10 mouse cellular contexts compared by ENCODE assay signal in genomic region chr5:131008507-131008906, GRCm38 (mm10).
A peak's percentile ranks its signal among the peaks of the same experiment; 100 is the strongest.
DNase-seq lines count a peak whose midpoint lies in the region; ATAC-seq and TF ChIP-seq lines count a peak whose summit lies in the region.
"Had no signal": no experiment of that assay in that cellular context is flagged by ENCODE, and none has a peak within 500 bp of the region (broad histone marks: within the 10 kb centered on the region; RNA-seq: fewer than 3 reads in every experiment).

No protein-coding gene starts in this region.

- no peak for ATAC-seq in kidney, postnatal 0 days (replicated peaks; ENCODE audit: low FRiP score, low read depth)
- no peak for ATAC-seq in kidney, embryonic 15.5 days (replicated peaks; ENCODE audit: low FRiP score)

- no peak overlapping the region for H3K4me3 ChIP-seq in kidney, postnatal 0 days (replicated peaks; ENCODE audit: low read depth, low read length)
- H3K4me3 ChIP-seq in kidney, embryonic 15.5 days (replicated peaks), result no peak overlapping the region
- H3K4me3 ChIP-seq: limb, embryonic 12.5 days had no signal

- no peak overlapping the region for H3K27ac ChIP-seq in kidney, postnatal 0 days
- no peak overlapping the region for H3K27ac ChIP-seq in kidney, embryonic 15.5 days
- H3K27ac ChIP-seq: hindbrain, embryonic 14.5 days; limb, embryonic 12.5 days had no signal

- H3K27me3 ChIP-seq in kidney, postnatal 0 days (ENCODE audit: insufficient read depth, low read length), result no peaks in the 10 kb centered on the region
- no peaks in the 10 kb centered on the region for H3K27me3 ChIP-seq in kidney, embryonic 15.5 days
- H3K27me3 ChIP-seq: limb, embryonic 12.5 days had no signal

- no peaks in the 10 kb centered on the region for H3K36me3 ChIP-seq in kidney, postnatal 0 days (ENCODE audit: insufficient read depth, low read length)
- H3K36me3 ChIP-seq in kidney, embryonic 15.5 days, result no peaks in the 10 kb centered on the region
- H3K36me3 ChIP-seq: limb, embryonic 12.5 days had no signal

- no peaks in the 10 kb centered on the region for H3K9me3 ChIP-seq in kidney, postnatal 0 days (replicated peaks; ENCODE audit: low read length)
- no peaks in the 10 kb centered on the region; the same call in 1 of the 2 replicates for H3K9me3 ChIP-seq in kidney, embryonic 15.5 days (replicated peaks)

- no peak overlapping the region for H3K4me2 ChIP-seq in kidney, postnatal 0 days (ENCODE audit: low read length)
- H3K4me2 ChIP-seq in kidney, embryonic 15.5 days, result no peak overlapping the region
- H3K4me2 ChIP-seq: hindbrain, embryonic 14.5 days; limb, embryonic 12.5 days had no signal

- TF ChIP-seq CTCF in kidney, postnatal 0 days (IDR thresholded peaks at IDR 0.05; ENCODE audit: low read depth), result no peak

- DNase-seq in kidney, postnatal 0 days (ENCODE audit: low spot score), result peak; percentile 18
- DNase-seq in urinary bladder, postnatal 36 days (ENCODE audit: low spot score in 2 of 2), result peak; percentile 13 to 54
- DNase-seq in urinary bladder, postnatal 10 days (ENCODE audit: low spot score), result no peak
- peak; percentile 42 for DNase-seq in gastrocnemius, postnatal 25 days
- DNase-seq in embryo, embryonic 10.5 days (ENCODE audit: low spot score), result no peak
- DNase-seq in thymus, postnatal 25 days, result no peak
- DNase-seq: thymus, postnatal 36 days had no signal

- H3K9ac ChIP-seq in kidney, postnatal 0 days (ENCODE audit: low read depth, low read length), result no peak overlapping the region
- no peak overlapping the region for H3K9ac ChIP-seq in kidney, embryonic 15.5 days
- H3K9ac ChIP-seq: hindbrain, embryonic 14.5 days; limb, embryonic 12.5 days had no signal

- H3K4me1 ChIP-seq in kidney, postnatal 0 days (replicated peaks; ENCODE audit: insufficient read depth, low read length), result no peaks in the 10 kb centered on the region
- H3K4me1 ChIP-seq in kidney, embryonic 15.5 days, result no peaks in the 10 kb centered on the region
- H3K4me1 ChIP-seq: limb, embryonic 12.5 days had no signal

- 77% methylated on average over 5 of the region's 5 CpGs for WGBS in kidney, postnatal 0 days
- 87% methylated on average over 5 of the region's 5 CpGs for WGBS in kidney, embryonic 15.5 days

Comparison
In these comparisons a context has a peak if more than half of its experiments do, and no peak if none do; other contexts are left out.
1. DNase-seq: peak in kidney, postnatal 0 days (single experiment), urinary bladder, postnatal 36 days (2 of 2) and gastrocnemius, postnatal 25 days (single experiment); none in urinary bladder, postnatal 10 days (single experiment), embryo, embryonic 10.5 days (single experiment) and thymus, postnatal 25 days (single experiment).